Mouse (Mus musculus): ENCODE data around the gene Camk2d.

GRCm38 (mm10) chr3:126575927-126576326, 20.2 kb upstream of the Camk2d start:
- peak; percentile 97 for TF ChIP-seq RAD21 (IDR thresholded peaks at IDR 0.05; ENCODE audit: low read depth, low read length)
- TF ChIP-seq EP300 (IDR thresholded peaks at IDR 0.05; ENCODE audit: low read length), result no peak
- no peak for TF ChIP-seq JUND (conservative IDR thresholded peaks at IDR 0.05; ENCODE audit: low read depth, low read length)
- no peak for TF ChIP-seq GABPA (IDR thresholded peaks at IDR 0.05; ENCODE audit: insufficient replicate concordance, low read depth, low read length)
- TF ChIP-seq E2F4 (IDR thresholded peaks at IDR 0.05; ENCODE audit: insufficient replicate concordance, low read depth, low read length), result no peak
- peak; percentile 58; the same call in 1 of the 2 replicates for TF ChIP-seq ELF1 (IDR thresholded peaks at IDR 0.05; ENCODE audit: low read depth, low read length)
- peak; percentile 92 for TF ChIP-seq ZC3H11A (IDR thresholded peaks at IDR 0.05; ENCODE audit: low read depth, low read length)
- no peak for TF ChIP-seq MEF2A (IDR thresholded peaks at IDR 0.05; ENCODE audit: borderline replicate concordance, low read depth, low read length)
- TF ChIP-seq TBP (conservative IDR thresholded peaks at IDR 0.05; ENCODE audit: low read depth, low read length), result no peak
- peak; percentile 38 to 90; a peak in 3 of 4 replicates for TF ChIP-seq CTCF (conservative IDR thresholded peaks at IDR 0.05 in 1 of 2, IDR thresholded peaks at IDR 0.05 in 1 of 2; ENCODE audit: low read depth in 2 of 2, low read length in 2 of 2)
- TF ChIP-seq BHLHE40 (IDR thresholded peaks at IDR 0.05; ENCODE audit: low read depth, low read length), result 0 out of 2 replicates have a peak, but pooled peaks have one; percentile 7
- TF ChIP-seq ZNF384 (IDR thresholded peaks at IDR 0.05; ENCODE audit: low read depth, low read length), result no peak
- no peak for TF ChIP-seq POLR2A (IDR thresholded peaks at IDR 0.05; ENCODE audit: low read depth, low read length)
- TF ChIP-seq CHD2 (IDR thresholded peaks at IDR 0.05; ENCODE audit: low read length), result no peak

Measured in CH12.LX (cell line).